Mouse (Mus musculus): ENCODE results near the gene Gm13539. TPM values are rescaled to one million over a fixed set of nuclear protein-coding genes. Genes with fewer than 3 reads are reported as not detected.
"Not testable (repeated sequence)": the region's sequence is repeated elsewhere in the genome, so short reads cannot be mapped to it uniquely, and the experiment has no call there.

Gm13539 gene
- total RNA-seq (2022): not detected

DNA sequence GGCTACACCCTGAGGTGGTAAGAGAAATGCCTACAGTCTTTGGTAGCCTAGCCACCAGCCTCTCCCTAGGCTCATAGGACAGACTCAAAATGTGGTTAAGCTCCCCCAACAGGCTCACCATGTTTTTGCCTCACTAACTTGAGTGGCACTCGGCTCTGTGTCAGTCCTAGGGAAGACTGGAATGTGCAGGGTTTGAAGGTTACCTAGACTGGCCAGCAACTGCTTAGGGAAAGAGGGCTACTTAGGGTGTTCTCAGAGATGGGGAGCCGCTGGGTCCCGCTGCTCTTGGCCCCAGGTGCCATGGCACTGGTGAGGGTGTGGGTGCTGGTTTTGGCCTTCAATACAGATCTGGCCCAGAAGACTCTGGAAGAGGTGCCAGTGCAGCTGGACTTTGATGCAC, at the start of gene Gm13539:
Gene Gm13539, plus strand, starts transcription at position 301 of the 400 bp plus-strand sequence.
- no peak for DNase-seq (ENCODE audit: low spot score in 2 of 2)

DNA sequence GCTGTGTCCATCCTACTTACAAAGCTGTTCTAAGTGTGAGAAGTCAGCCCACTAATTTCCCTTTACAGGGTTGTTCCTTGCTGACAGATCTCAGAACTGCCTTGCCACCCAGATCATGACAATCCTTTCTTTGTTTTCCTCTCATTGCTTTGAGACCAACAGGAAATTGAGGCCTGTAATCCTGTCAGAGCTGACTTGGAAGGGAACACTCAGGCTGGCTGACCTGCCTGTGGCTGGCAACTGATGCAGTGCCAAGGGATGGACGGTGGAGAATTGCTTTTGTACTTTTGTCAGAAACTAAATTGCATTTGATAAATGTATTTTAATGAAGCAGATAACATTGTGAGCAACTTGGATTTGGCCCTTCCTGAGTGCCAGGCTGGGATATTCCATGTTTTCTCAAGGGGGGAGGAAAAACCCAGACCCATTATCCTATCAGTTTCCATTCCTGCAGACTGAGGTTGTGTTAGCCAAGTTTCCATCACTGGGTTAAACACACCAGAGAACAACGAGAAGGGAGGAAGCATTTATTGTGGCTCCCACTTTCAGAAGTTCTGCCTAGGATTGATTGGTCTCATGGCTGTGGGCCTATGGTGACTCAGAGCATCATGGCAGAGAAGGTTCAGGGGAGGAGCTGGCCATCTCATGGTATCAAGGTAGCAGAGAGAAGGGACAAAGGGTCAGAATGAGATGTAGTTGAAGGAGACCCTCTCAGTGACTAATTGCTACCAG, 48.7 kb upstream of the Gm13539 start:
- no peak for DNase-seq (ENCODE audit: low spot score in 2 of 2)

DNA sequence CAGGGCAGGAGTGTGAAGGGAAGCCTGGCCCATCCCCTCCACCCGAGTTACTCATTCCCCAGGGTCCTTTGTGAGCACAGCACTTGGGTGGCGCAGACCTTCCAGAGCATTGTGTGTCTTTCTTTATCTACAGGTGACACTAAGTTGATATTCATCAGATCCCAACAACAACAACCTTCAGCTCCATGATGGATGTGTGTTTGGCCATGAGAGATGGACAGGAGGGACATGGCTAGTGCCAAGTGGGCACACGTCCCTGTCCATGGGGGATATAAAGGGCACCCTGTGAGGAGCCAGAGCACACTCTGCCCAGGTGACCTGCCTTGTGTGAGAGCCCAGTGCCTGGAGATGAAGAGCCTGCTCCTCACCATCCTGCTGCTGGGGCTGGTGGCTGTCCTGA, 45.3 kb upstream of the Gm13539 start, which contains the start of gene Obp2b:
Gene Obp2b, plus strand, starts transcription at position 301 of the 400 bp plus-strand sequence.
- not testable (repeated sequence) for DNase-seq (ENCODE audit: low spot score in 2 of 2)

DNA sequence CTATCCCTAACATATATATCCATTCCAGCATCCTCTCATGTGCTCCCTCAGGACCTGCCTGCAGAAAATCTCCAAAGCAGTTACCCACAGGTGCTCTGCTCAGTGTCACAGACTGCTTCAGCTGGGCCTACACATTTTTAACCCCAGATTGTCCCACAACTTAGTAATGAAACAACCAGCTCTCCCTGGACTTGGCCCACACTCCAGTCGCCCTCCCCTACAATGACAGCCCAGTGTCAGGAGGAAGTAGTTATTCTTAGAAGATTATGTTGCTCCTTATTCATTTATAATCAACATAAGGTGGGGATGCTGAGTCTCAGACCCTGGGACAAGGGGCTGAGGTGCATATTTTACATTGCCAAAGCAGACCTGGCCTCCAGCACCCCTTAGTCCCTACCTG, 40.4 kb upstream of the Gm13539 start:
- no peak for DNase-seq (ENCODE audit: low spot score in 2 of 2)

DNA sequence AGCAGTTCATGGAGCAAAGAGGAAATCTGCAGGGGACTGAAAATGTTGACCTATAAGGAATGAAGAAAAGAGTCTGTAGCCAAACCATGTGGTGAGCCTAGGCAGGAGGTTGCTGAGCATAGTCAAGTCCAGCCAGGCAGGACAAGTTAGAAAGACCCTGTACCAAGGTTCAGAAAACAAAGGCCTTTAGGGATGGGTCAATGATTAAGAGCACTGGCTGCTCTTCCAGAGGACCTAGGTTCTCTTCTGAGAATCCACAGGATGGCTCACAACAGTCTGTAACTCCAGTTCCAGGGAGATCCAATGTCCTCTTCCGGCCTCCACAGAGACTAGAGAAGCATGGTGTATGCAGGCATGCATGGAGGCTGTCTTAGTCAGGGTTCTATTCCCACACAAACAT, 27.9 kb upstream of the Gm13539 start:
- DNase-seq (ENCODE audit: low spot score in 2 of 2): no peak

DNA sequence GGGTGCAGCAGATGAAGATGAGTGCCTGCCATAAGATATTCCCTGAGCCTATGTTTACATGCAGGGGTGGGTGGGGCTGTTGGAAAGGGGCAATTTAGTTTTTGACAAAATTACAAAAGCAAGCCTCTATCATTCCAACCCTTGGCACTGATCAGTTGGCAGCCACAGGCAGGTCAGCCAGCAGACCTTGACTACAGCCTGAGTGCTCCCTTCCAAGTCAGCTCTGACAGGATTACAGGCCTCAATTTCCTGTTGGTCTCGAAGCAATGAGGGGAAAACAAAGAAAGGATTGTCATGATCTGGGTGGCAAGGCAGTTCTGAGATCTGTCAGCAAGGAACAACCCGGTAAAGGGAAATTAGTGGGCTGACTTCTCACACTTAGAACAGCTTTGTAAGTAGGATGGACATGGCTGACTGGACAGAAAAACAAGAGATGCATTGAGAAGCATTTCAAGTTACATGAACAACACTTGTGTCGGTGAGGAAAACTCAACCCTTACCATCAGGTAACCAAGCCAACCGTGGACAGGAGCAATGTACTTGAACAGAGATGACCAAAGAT, 23.9 kb upstream of the Gm13539 start:
- DNase-seq (ENCODE audit: low spot score in 2 of 2): no peak

DNA sequence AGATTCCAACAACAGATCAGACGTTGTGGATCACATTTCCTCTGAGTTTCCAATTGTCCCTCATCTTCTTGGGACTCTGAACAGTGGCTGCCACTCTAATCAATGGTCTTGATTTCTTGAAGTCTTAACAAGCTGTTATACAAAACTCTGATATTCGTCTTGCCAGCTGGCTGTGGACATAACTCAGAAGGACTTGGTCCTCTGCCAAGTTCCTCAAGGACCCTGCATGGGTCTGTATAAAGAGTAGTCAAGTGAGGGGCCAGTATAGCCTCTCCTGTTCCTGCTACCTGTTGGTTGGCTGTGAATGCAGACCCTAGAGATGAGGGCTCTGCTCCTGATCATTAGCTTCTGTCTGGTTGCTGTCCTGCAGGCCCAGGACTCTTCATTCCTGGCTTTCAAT, 16.8 kb upstream of the Gm13539 start, which contains the start of gene Lcn3:
Gene Lcn3, plus strand, starts transcription at position 301 of the 400 bp plus-strand sequence.
- DNase-seq (ENCODE audit: low spot score in 2 of 2): no peak

DNA sequence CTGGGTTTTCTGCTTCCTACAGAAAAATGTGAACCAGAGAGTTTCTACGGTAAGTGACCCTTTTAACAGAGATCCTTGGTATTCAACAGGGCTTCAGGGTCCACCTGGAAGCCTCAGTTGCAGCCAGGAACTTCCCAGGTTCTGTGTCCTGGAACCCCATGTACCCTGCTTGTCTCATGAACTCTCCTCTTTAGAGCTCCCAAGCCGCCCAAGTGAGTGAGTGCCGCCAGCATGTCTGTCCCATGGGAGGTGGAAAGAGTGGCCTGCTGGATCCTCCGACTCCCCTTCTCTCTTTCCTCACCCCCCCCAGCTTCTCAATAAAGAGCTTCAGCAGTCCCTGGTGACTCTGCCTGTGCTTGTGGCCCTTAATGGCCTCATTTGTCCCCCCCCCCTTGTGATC, 14.3 kb upstream of the Gm13539 start:
- no peak for DNase-seq (ENCODE audit: low spot score in 2 of 2)

DNA sequence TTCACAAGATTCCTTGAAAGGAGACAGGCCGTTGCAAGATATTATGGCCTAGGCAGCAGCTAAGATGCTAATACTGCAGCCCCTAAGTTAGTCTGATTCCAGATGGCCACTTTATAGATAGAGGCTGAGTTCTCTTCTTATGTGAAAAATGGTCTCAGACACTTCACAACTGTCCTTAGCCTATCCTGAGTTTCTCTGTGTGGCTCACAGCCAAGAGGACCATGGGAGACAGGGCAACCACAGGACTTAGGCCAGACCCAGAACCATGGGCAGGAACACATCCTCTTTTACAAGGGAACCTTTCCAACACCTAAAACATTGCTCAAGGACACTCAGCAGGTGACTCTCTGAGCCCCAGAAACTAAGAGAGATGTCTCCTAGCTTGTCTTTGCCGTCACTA, 8.6 kb upstream of the Gm13539 start:
- DNase-seq (ENCODE audit: low spot score in 2 of 2): no peak

DNA sequence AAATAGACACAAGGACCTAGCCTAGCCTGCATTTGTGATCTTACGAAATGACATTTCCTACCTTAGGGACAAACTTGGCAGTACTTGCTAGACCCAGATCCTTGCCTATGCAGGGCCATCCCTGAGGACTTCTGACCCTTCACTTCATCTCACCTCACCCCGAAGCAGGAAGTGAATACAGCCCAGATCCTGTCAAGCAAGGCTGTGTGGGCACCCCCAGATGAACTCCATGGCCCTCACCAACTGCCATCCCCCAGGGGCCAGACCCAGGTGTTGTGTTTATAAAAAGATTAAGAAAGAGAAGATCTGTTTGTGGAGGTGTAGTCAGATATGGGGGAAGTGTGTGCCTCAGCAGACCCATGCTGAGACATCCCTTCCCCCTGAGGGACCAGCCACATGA, 7.4 kb upstream of the Gm13539 start:
- DNase-seq (ENCODE audit: low spot score in 2 of 2): no peak

DNA sequence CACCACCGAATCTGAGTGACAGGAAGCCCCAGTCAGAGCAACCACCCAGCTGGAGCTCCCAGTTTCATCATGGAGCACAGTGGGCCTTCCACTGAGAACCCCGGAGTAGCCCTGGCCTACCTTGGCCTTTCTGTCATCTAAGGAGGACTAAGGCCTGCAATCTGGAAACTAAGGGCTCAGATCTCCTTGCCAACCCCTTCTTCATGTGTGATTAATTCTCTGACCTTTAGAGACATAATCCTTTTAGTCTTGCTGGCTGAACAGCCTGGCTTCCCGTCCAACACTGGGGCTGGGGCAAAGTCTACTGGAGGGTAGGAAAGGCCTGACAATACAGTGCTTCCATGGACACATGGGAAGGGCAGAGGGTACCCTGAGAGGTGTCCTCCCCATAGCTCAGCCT, 6.1 kb upstream of the Gm13539 start:
- no peak for DNase-seq (ENCODE audit: low spot score in 2 of 2)

DNA sequence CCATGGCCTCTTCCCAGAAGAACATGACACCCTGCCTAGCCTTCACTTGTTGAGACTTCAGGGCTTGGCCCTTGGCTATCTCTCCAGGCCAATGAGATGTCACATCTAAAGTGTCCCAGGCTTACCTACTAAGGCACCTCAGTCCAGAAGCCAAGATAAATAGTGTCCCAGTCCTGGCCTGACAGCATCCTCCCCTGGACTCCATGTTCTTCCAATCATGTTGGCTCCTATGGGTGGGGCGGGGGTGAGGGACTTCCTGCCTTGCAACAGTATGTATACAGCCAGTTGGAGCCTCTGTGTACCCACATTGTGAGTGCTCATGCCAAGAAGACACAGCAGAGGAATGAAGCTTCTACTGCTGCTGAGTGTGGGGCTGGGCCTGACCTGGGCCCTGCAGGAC, 5.3 kb upstream of the Gm13539 start, which contains the start of gene Lcn11:
Gene Lcn11, plus strand, starts transcription at position 301 of the 400 bp plus-strand sequence.
- no peak for DNase-seq (ENCODE audit: low spot score in 2 of 2)

DNA sequence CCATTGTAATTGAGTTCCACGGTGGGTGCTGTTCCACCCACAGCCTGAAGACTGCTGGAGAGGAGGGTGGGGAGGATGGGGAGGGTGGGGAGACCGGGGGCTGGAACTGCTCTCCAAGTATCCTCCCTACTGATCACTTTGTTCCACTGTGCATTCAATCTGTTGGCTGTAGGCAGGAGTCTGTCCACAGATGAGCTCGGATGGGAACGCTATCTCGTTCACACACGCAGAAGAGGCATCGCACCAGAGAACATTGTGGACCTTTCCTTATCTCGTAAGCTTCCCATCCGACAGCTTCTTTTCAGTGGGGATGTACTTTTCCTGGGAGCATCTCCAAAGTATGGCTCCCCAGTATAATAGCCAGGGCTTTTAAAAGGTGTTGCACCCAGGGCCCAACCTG, 3.0 kb upstream of the Gm13539 start:
- no peak for DNase-seq (ENCODE audit: low spot score in 2 of 2)

DNA sequence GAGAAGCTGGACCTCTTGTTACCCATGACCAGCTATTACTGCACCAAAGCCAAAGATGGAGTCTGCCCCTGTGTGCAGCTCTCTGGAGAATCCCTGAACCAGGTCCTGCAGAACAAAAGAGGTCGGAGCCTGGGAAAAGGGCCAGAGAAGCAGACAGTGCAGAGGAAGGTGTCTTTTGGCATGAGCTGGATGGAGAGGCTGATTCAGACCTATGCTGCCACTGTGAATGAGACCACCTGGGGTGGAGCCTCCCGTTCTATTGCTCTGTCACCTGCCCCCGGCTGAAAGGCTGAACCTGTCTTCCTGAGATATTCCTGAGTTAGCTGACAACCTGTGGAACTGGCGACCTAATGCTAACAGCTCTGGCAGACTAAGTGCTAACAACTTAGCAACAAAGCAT, 1.1 kb upstream of the Gm13539 start:
- DNase-seq (ENCODE audit: low spot score in 2 of 2): no peak

DNA sequence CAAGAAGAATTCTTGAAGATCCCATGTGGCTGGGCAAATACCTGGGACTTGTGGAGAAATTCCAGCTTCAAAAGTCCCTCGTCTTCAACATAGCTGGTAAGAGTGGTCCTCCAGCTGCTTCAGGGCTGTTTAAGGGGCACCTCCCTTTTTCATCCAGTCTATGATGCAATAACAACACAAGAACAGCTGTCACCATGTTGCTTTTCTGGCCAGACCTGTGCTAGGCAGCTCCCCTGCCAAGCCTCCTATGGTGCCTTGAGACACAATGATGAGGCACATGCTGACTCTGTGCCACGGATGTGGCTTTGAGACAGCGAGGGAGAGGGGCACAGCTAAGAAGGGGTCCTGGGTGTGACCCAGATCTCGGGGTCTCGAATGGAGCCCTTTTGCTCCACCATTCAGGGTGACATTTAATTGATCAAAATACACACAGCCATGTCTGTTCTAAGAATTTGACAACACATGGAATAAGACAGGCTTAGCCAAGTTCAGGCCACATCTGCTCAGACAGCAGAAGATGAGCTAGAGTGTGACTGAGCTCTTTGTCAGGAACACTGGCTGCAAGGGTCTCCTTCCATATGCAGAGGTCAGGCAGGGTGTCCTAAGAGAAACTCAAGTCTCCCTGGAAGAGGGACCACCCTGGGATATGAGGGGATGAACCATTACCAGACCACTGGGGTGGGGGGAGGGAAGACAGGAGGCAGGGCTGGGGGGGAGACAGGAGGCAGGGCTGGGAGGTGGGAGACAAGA, 3.7 kb downstream of the Gm13539 start:
- no peak for DNase-seq (ENCODE audit: low spot score in 2 of 2)

DNA sequence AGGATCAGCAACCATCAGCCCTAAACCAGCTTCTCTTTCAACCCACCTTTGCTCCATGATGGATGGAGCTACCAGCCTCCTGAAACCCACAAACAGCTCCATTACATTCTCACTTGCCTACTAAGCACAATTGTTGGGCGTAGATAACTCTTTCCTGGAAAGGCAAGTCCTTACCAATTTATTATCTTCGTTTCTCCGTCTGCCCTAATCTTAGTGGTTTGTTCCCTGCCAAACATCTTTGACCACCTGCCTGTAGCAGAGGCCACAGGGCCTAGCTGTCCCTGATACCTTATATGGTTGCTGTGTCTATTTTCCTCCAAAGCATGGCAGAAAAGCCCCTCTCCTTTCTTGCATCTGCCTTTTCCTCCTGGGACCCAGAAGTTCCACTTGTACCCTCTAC, 7.0 kb downstream of the Gm13539 start:
- no peak for DNase-seq (ENCODE audit: low spot score in 2 of 2)

DNA sequence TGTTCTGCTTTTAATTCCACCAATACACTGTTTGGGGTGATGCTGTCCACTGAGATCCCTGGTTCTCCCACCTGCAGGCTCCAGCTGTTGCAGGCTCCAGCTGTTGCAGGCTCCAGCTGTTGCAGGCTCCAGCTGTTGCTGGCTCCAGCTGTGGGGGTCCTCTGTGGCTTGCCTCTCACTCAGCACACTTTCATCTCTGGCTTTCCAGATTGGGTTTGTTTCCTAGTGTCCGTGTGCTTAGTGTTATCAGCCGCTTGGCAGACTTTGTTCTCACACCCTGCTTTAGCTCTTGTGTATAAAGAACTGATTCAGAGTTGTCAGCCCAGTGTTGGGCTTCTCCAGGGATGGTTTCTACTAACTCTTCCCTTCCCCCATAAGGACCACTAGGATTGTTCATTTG, 15.6 kb downstream of the Gm13539 start:
- DNase-seq (ENCODE audit: low spot score in 2 of 2): no peak

DNA sequence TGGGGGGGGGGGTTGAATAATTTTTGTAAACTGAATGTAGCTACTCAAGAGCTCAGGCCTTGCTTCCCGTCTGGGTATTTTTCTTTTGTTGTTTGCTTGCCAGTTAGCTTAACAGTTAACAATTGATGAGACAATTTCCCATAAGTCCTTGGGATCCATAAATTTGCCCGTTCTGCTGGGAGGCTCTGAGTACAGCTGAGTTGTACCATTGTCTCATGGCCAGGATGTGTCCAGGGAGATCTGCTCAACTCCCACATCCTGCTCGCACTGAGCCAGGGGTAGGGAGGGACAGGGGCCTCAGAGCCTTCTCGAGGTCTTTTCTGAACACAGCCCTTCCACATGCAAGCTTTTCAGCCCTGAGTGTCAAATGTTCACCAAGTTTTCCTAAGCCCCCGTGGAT, 16.0 kb downstream of the Gm13539 start:
- no peak for DNase-seq (ENCODE audit: low spot score in 2 of 2)

DNA sequence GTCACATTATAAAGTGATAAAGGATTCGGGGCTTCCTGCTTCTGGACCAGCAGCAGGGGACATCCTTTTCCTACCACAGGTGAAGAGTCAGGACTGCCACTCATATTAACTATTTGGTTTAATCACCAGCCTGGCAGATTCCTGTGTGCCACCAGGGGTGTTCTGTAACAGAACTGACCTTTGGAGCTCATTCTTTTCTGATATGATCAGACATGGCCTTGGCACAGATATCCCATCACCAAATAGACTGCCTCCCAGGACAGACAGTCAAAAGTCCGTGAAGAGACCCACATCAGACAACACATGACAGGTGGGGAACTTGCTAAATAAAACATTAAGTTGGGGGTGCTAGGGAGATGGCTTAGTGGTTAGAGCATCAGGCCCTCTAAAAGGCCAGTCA, 29.7 kb downstream of the Gm13539 start:
- DNase-seq (ENCODE audit: low spot score in 2 of 2): no peak

DNA sequence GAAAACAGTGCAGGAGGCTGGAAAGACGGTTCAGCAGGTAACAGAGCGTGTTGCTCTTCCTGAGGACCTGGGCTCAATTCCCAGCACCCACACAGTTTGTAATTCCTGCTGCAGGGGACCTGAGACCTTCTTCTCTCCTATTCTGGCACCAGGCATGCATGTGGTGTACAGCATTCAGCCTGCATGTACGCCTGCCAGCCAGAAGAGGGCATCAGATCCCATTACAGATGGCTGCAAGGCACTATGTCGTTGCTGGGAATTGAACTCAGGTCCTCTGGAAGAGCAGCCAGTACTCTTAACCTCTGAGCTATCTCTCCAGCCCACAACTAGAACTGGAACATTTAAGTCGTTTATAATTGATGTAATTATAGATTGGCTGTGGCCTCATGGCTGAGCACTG, 31.3 kb downstream of the Gm13539 start:
- DNase-seq (ENCODE audit: low spot score in 2 of 2): no peak

DNA sequence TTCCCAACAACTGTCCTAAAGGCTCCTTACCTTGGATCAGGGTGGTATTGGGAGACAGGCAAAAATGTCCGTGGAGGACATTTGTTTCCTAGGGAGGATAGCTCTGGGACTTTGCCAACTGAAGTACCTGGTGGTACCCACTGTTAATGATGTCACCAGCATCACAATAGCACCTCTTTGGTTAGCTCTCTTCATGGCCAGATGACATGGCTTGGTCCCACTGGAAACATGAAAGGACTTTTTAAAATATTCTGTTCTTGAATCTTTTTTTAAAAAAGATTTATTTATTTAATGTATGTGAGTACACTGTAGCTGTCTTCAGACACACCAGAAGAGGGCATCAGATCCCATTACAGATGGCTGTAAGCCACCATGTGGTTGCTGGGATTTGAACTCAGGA, 33.7 kb downstream of the Gm13539 start, which contains the start of gene Glt6d1:
Gene Glt6d1, minus strand, starts transcription at position 101 of the 400 bp plus-strand sequence.
- DNase-seq (ENCODE audit: low spot score in 2 of 2): not testable (repeated sequence)

DNA sequence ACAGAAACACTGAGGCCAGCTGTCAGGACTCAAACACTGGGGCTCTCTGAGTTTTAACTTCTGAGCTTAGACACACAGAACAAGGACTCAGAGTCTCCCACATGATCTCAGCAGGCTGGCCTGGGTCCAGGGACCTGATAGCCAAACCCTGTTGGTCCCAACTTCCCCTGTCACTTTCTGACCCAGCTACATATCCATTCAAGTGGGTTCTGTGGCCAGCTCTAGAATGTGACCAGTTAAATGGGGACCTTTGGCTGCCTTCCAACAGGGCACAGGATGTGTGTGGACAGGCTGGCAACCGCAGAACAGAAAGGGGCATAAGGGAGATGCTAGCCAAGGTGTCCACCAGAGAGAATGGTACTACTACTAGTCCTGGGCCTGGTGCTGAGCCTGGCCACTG, 40.7 kb downstream of the Gm13539 start, which contains the start of gene Lcn9:
Gene Lcn9, plus strand, starts transcription at position 348 of the 400 bp plus-strand sequence.
- peak in 1 of 2 experiments; percentile 38 for DNase-seq (ENCODE audit: low spot score in 2 of 2)
